Mouse (Mus musculus) adrenal gland, postnatal 36 days (tissue): ENCODE measurements around the gene Vcl. TPM values are rescaled to one million over a fixed set of nuclear protein-coding genes. Genes with fewer than 3 reads are reported as not detected.
A peak's percentile ranks its signal among the peaks of the same experiment; 100 is the strongest.

ENCODE experiments used
- DNase-seq, 2 experiments: peaks; one replicate each; pipeline ENCODE4 v3.0.0; 2021; ENCODE audit warnings: mixed read lengths in 1 of 2
- total RNA-seq, 2 experiments: library from RNA; stranded (reverse); gene quantifications; 2 replicates each; pipeline ENCODE4 v1.2.3; 2021

Gene Vcl
- total RNA-seq, 2 experiments from 2014 or later: 85.0 to 147 TPM

GRCm38 (mm10) chr14:21013800-21014334 is 84.7 kb downstream of the Vcl start:
- no peak for DNase-seq

GRCm38 (mm10) chr14:21017871-21018270 is 88.7 kb downstream of the Vcl start:
- DNase-seq: no peak

GRCm38 (mm10) chr14:21018977-21019376 is 89.8 kb downstream of the Vcl start:
- no peak for DNase-seq

GRCm38 (mm10) chr14:21020435-21020834 is 91.2 kb downstream of the Vcl start:
- no peak for DNase-seq

- DNase-seq: no peak
Measured at GRCm38 (mm10) chr14:21027542-21027941, 98.3 kb downstream of the Vcl start.

- DNase-seq: no peak
Measured at GRCm38 (mm10) chr14:21029025-21029659, 99.9 kb downstream of the Vcl start.

- peak; percentile 59 to 64 for DNase-seq
Measured at GRCm38 (mm10) chr14:21031783-21032511, 102.7 kb downstream of the Vcl start.

- DNase-seq: no peak
Measured at GRCm38 (mm10) chr14:21034271-21034670, 105.1 kb downstream of the Vcl start.

GRCm38 (mm10) chr14:21034791-21035190 is 105.6 kb downstream of the Vcl start:
- DNase-seq: no peak

GRCm38 (mm10) chr14:21039077-21039476 is 109.9 kb downstream of the Vcl start:
- no peak for DNase-seq

GRCm38 (mm10) chr14:21039623-21040022 is 110.4 kb downstream of the Vcl start:
- DNase-seq: no peak

- DNase-seq: no peak
Measured at GRCm38 (mm10) chr14:21047840-21048239, 118.6 kb downstream of the Vcl start.

- peak; percentile 56 to 65 for DNase-seq
Measured at GRCm38 (mm10) chr14:21048879-21049278, 119.7 kb downstream of the Vcl start.

GRCm38 (mm10) chr14:21050734-21051133 is 121.5 kb downstream of the Vcl start:
- DNase-seq: peak in 1 of 2 experiments; percentile 41

GRCm38 (mm10) chr14:21051380-21052111 is 122.3 kb downstream of the Vcl start:
- DNase-seq: no peak

- peak; percentile 93 to 95 for DNase-seq
Measured at GRCm38 (mm10) chr14:21052112-21052780, 123.0 kb downstream of the Vcl start, which contains the start of the genes Ap3m1 and Adk. TSS of gene Ap3m1 (minus strand) at chr14:21052508. TSS of gene Adk (plus strand) at chr14:21052574.

- peak; percentile 66 to 74 for DNase-seq
Measured at GRCm38 (mm10) chr14:21052781-21053130, 123.6 kb downstream of the Vcl start.

- DNase-seq: no peak
Measured at GRCm38 (mm10) chr14:21053151-21053550, 124.0 kb downstream of the Vcl start.

GRCm38 (mm10) chr14:21053586-21053985 is 124.4 kb downstream of the Vcl start:
- DNase-seq: peak; percentile 14 to 30

- DNase-seq: no peak
Measured at GRCm38 (mm10) chr14:21058972-21059371, 129.8 kb downstream of the Vcl start.

- DNase-seq: no peak
Measured at GRCm38 (mm10) chr14:21062766-21063513, 133.7 kb downstream of the Vcl start.
